Mouse (Mus musculus) hindbrain, embryonic 14.5 days (tissue): ENCODE results near the gene Slf1. TPM values are rescaled to one million over a fixed set of nuclear protein-coding genes. Genes with fewer than 3 reads are reported as not detected.
"Not testable (repeated sequence)": the region's sequence is repeated elsewhere in the genome, so short reads cannot be mapped to it uniquely, and the experiment has no call there.

Experiments
- ATAC-seq: fragments of 200-750 bp; cut with Nextera tagmentation; 2 replicates; pipeline ENCODE4 v1.8.0; 2017; ENCODE audit warnings: moderate number of reproducible peaks, mild to moderate bottlenecking, moderate TSS enrichment, moderate library complexity; ENCODE audit not compliant: low FRiP score
- DNase-seq: peaks from one replicate; pipeline ENCODE4 v3.0.0-alpha.2; 2015; ENCODE audit warnings: low spot score
- H3K27ac ChIP-seq: fragments of 300-500 bp; sonication (generic); 2 replicates; pipeline ENCODE4 v1.5.1; 2014; ENCODE audit warnings: mild to moderate bottlenecking, moderate library complexity
- H3K27me3 ChIP-seq: fragments of 300-500 bp; sonication (generic); 2 replicates; pipeline ENCODE4 v1.6.1; 2014; ENCODE audit warnings: mild to moderate bottlenecking, low read length, mixed read lengths; ENCODE audit not compliant: control insufficient read depth, insufficient read depth
- H3K36me3 ChIP-seq: fragments of 300-500 bp; sonication (generic); replicated peaks from 2 replicates; pipeline ENCODE4 v1.6.1; 2014; ENCODE audit not compliant: control insufficient read depth, insufficient read depth
- H3K4me1 ChIP-seq: fragments of 300-500 bp; sonication (generic); replicated peaks from 2 replicates; pipeline ENCODE4 v1.6.1; 2014; ENCODE audit warnings: antibody characterized with exemption, low read length, mixed read lengths; ENCODE audit not compliant: control insufficient read depth, insufficient read depth
- H3K4me2 ChIP-seq: fragments of 300-500 bp; sonication (generic); replicated peaks from 2 replicates; pipeline ENCODE4 v1.6.1; 2014; ENCODE audit warnings: mild to moderate bottlenecking, moderate library complexity
- H3K4me3 ChIP-seq: fragments of 300-500 bp; sonication (generic); replicated peaks from 2 replicates; pipeline ENCODE4 v1.5.1; 2014; ENCODE audit warnings: mild to moderate bottlenecking, low read length
- H3K9ac ChIP-seq: fragments of 300-500 bp; sonication (generic); 2 replicates; pipeline ENCODE4 v1.6.1; 2014
- H3K9me3 ChIP-seq: fragments of 300-500 bp; sonication (generic); 2 replicates; pipeline ENCODE4 v1.6.1; 2016; ENCODE audit warnings: low read length; ENCODE audit not compliant: control insufficient read depth
- WGBS: fragments of 180-500 bp; shearing (Covaris S2); extraction: QIAGEN DNeasy Blood & Tissue Kit; methylation state at CpG from one replicate; pipeline ENCODE4 v1.1.7; 2014; 5-methylcytosine and 5-hydroxymethylcytosine counted together
- polyA plus RNA-seq: library from polyadenylated mRNA; unstranded; fragments of >200 nt; fragmentation: Nextera tagmentation; extraction: Ambion mirVana; gene quantifications from 2 replicates; pipeline ENCODE4 v1.2.1, GENCODE M21; 2014

Slf1 gene
- polyA plus RNA-seq, 1 experiment from 2014 or later = 35.5 TPM

- H3K4me1 ChIP-seq, ATAC-seq: not testable (repeated sequence)
Observed at GRCm38 (mm10) chr13:77092876-77093275, 42.4 kb downstream of the Slf1 start.

GRCm38 (mm10) chr13:77072030-77072429 lies 63.2 kb downstream of the Slf1 start:
- Histone ChIP-seq H3K9me3 (peaks cover 3% of the 10 kb centered on the region), H3K9ac (no peak overlapping the region), H3K36me3 (no peaks in the 10 kb centered on the region), H3K4me2 (no peak overlapping the region), H3K27me3 (no peaks in the 10 kb centered on the region), H3K4me3 (no peak overlapping the region), H3K27ac (no peak overlapping the region), H3K4me1 (no peaks in the 10 kb centered on the region)
- no peak for ATAC-seq
- DNase-seq = no peak

More at GRCm38 (mm10) chr13:77092876-77093275, 42.4 kb downstream of the Slf1 start:
- H3K27ac ChIP-seq, H3K4me2 ChIP-seq, H3K9me3 ChIP-seq, H3K27me3 ChIP-seq, H3K9ac ChIP-seq, DNase-seq, H3K4me3 ChIP-seq: not testable (repeated sequence)
- WGBS = 100% methylated on average over 1 of the region's 1 CpGs
- H3K36me3 ChIP-seq = peaks cover 21% of the 10 kb centered on the region; the same call in 1 of the 2 replicates

GRCm38 (mm10) chr13:77068847-77069246 lies 66.4 kb downstream of the Slf1 start:
- Histone ChIP-seq H3K9me3 (no peaks in the 10 kb centered on the region), H3K27me3 (no peaks in the 10 kb centered on the region), H3K9ac (no peak overlapping the region), H3K27ac (no peak overlapping the region), H3K4me3 (no peak overlapping the region), H3K4me1 (no peaks in the 10 kb centered on the region), H3K36me3 (no peaks in the 10 kb centered on the region), H3K4me2 (no peak overlapping the region)
- WGBS = 96% methylated on average over 1 of the region's 1 CpGs
- DNase-seq (no peak), ATAC-seq (no peak)

DNA sequence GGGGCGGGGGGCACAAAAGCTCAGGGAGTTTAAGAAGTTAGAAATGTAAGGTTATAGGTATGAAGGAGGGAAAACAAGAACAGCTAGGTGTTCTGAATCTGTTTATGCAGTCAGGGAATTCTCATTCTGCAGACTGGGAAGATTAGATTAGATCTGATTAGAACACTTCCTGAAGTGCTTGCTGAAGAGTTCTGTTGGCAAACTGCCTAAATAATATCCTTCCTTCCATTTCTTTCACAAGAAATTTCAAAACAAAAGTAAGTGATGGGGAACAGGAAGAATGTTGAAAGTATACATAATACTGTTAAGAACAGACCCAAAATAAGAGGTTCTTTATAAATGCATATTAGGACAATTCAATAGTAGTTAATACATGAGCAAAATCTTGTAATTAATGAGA lies 72.1 kb downstream of the Slf1 start:
- no peaks in the 10 kb centered on the region for H3K4me1 ChIP-seq
- H3K4me2 ChIP-seq = no peak overlapping the region
- no peak overlapping the region for H3K9ac ChIP-seq
- no peak overlapping the region for H3K4me3 ChIP-seq
- no peak overlapping the region for H3K27ac ChIP-seq
- no peaks in the 10 kb centered on the region for H3K27me3 ChIP-seq
- ATAC-seq (no peak), DNase-seq (no peak)
- H3K36me3 ChIP-seq = no peaks in the 10 kb centered on the region
- 96% methylated on average over 1 of the region's 1 CpGs for WGBS
- no peaks in the 10 kb centered on the region for H3K9me3 ChIP-seq

GRCm38 (mm10) chr13:77049736-77050135 lies 85.5 kb downstream of the Slf1 start:
- Histone ChIP-seq H3K36me3 (no peaks in the 10 kb centered on the region), H3K4me2 (no peak overlapping the region), H3K4me1 (no peaks in the 10 kb centered on the region; the same call in 1 of the 2 replicates), H3K9me3 (no peaks in the 10 kb centered on the region), H3K9ac (no peak overlapping the region), H3K4me3 (no peak overlapping the region), H3K27me3 (no peaks in the 10 kb centered on the region), H3K27ac (no peak overlapping the region)
- 86% methylated on average over 3 of the region's 3 CpGs for WGBS
- DNase-seq (no peak), ATAC-seq (no peak)

GRCm38 (mm10) chr13:77048461-77048860 lies 86.8 kb downstream of the Slf1 start:
- DNase-seq (peak; percentile 42), ATAC-seq (no peak)
- Histone ChIP-seq H3K4me2 (no peak overlapping the region), H3K4me3 (no peak overlapping the region), H3K9ac (no peak overlapping the region), H3K27me3 (no peaks in the 10 kb centered on the region), H3K4me1 (no peaks in the 10 kb centered on the region; the same call in 1 of the 2 replicates), H3K9me3 (no peaks in the 10 kb centered on the region), H3K27ac (no peak overlapping the region), H3K36me3 (no peaks in the 10 kb centered on the region)
- 90% methylated on average over 1 of the region's 1 CpGs for WGBS

- H3K36me3 ChIP-seq = no peaks in the 10 kb centered on the region
- H3K9ac ChIP-seq = no peak overlapping the region
- ATAC-seq (peak; percentile 71), DNase-seq (no peak)
- no peaks in the 10 kb centered on the region for H3K9me3 ChIP-seq
- no peak overlapping the region for H3K4me3 ChIP-seq
- no peaks in the 10 kb centered on the region for H3K27me3 ChIP-seq
- H3K4me1 ChIP-seq = no peaks in the 10 kb centered on the region; the same call in 1 of the 2 replicates
- no peak overlapping the region for H3K4me2 ChIP-seq
- H3K27ac ChIP-seq = no peak overlapping the region
- WGBS = 39% methylated on average over 6 of the region's 6 CpGs
Observed at GRCm38 (mm10) chr13:77047179-77047931, 87.9 kb downstream of the Slf1 start.

GRCm38 (mm10) chr13:77046416-77046815 lies 88.9 kb downstream of the Slf1 start:
- Histone ChIP-seq H3K36me3 (no peaks in the 10 kb centered on the region), H3K27me3 (no peaks in the 10 kb centered on the region), H3K4me2 (peak overlapping the region; percentile 24), H3K27ac (no peak overlapping the region), H3K9me3 (no peaks in the 10 kb centered on the region), H3K4me1 (no peaks in the 10 kb centered on the region; the same call in 1 of the 2 replicates), H3K4me3 (no peak overlapping the region), H3K9ac (0 out of 2 replicates have a peak overlapping the region, but pooled peaks have one; percentile 20)
- 43% methylated on average over 10 of the region's 10 CpGs for WGBS
- DNase-seq (peak; percentile 39), ATAC-seq (no peak)

DNA sequence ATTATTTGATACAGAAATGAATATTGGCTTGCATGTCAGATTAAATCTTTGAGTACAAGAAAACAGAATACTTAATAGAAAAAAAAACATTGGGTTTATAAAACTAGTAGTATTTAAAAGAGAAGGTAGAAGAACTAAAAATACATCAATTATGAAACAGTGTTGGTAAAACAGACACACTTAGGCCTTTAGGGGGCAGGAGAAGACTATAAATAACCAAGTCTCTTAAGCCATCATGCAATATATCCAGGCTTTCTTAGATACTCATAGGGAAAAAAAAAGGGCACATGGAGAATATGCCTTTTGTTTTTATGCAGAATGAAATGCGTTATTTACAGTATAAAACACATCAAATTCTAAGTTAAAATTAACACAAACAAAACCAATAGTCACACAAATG lies 89.9 kb downstream of the Slf1 start:
- DNase-seq (peak; percentile 72), ATAC-seq (peak; percentile 63; the same call in 1 of the 2 replicates)
- 0 out of 2 replicates have a peak, but pooled peaks cover 4% of the 10 kb centered on the region for H3K36me3 ChIP-seq
- no peak overlapping the region for H3K27ac ChIP-seq
- H3K9me3 ChIP-seq = no peaks in the 10 kb centered on the region
- H3K4me1 ChIP-seq = no peaks in the 10 kb centered on the region; the same call in 1 of the 2 replicates
- H3K9ac ChIP-seq = no peak overlapping the region
- 73% methylated on average over 1 of the region's 1 CpGs for WGBS
- H3K27me3 ChIP-seq = no peaks in the 10 kb centered on the region
- H3K4me2 ChIP-seq = no peak overlapping the region
- H3K4me3 ChIP-seq = no peak overlapping the region
